Mouse (Mus musculus): Measurements from ENCODE around the gene Pitpnm3.

GRCm38 (mm10) chr11:72130905-72131304, 4.7 kb downstream of the Pitpnm3 start:
- TF ChIP-seq CTCF (IDR thresholded peaks at IDR 0.05; ENCODE audit: low read depth, low read length) (no peak), POLR2A (IDR thresholded peaks at IDR 0.05; ENCODE audit: extremely low read depth, insufficient read depth, low read length) (no peak)
